Mouse (Mus musculus) retina, postnatal 7 days (tissue): ENCODE measurements at regions not wholly inside any gene's neighbourhood (a gene's known extent, or its start where the extent isn't known, plus 50 kb on each side); places are given as distances from the start of the nearest gene placed in this dataset.

Experiments used
- DNase-seq: peaks from one replicate; pipeline ENCODE4 v3.0.0-alpha.2; 2012; ENCODE audit warnings: low read depth, low spot score

GRCm38 (mm10) chr14:61896879-61897278, 289.6 kb downstream of the Kcnrg start:
- no peak for DNase-seq

- no peak for DNase-seq
These were observed 291.4 kb downstream of the Kcnrg start for GRCm38 (mm10) chr14:61898664-61899063.

GRCm38 (mm10) chr14:61904426-61905124, 297.3 kb downstream of the Kcnrg start:
- DNase-seq = no peak

- no peak for DNase-seq
These were observed 310.9 kb downstream of the Kcnrg start for GRCm38 (mm10) chr14:61918113-61918512.

- DNase-seq = no peak
These were observed 324.6 kb downstream of the Kcnrg start for GRCm38 (mm10) chr14:61931811-61932210.

- no peak for DNase-seq
These were observed 334.4 kb downstream of the Kcnrg start for GRCm38 (mm10) chr14:61941682-61942081.

GRCm38 (mm10) chr14:61945659-61946058, 338.4 kb downstream of the Kcnrg start:
- no peak for DNase-seq

- no peak for DNase-seq
These were observed 342.2 kb downstream of the Kcnrg start for GRCm38 (mm10) chr14:61949446-61949845.

- no peak for DNase-seq
These were observed 342.4 kb upstream of the Rnaseh2b start for GRCm38 (mm10) chr14:61950004-61950403.

- DNase-seq = no peak
These were observed 339.4 kb upstream of the Rnaseh2b start for GRCm38 (mm10) chr14:61953029-61953428.

- no peak for DNase-seq
These were observed 337.0 kb upstream of the Rnaseh2b start for GRCm38 (mm10) chr14:61955416-61955815.

GRCm38 (mm10) chr14:61960243-61960957, 332.0 kb upstream of the Rnaseh2b start:
- no peak for DNase-seq

- DNase-seq = no peak
These were observed 323.9 kb upstream of the Rnaseh2b start for GRCm38 (mm10) chr14:61968467-61968866.

- no peak for DNase-seq
These were observed 323.3 kb upstream of the Rnaseh2b start for GRCm38 (mm10) chr14:61968957-61969535.

- no peak for DNase-seq
These were observed 321.8 kb upstream of the Rnaseh2b start for GRCm38 (mm10) chr14:61970591-61970990.

- no peak for DNase-seq
These were observed 321.0 kb upstream of the Rnaseh2b start for GRCm38 (mm10) chr14:61971100-61972088.

GRCm38 (mm10) chr14:61975301-61975732, 317.1 kb upstream of the Rnaseh2b start:
- DNase-seq = no peak

- no peak for DNase-seq
These were observed 311.8 kb upstream of the Rnaseh2b start for GRCm38 (mm10) chr14:61980581-61980980.

- DNase-seq = no peak
These were observed 306.8 kb upstream of the Rnaseh2b start for GRCm38 (mm10) chr14:61985575-61985974.

GRCm38 (mm10) chr14:61986203-61986602, 306.2 kb upstream of the Rnaseh2b start:
- DNase-seq = no peak

GRCm38 (mm10) chr14:61995253-61995652, 297.1 kb upstream of the Rnaseh2b start:
- DNase-seq = no peak
